Mouse (Mus musculus): ENCODE measurements around the gene Nxph3.

GRCm38 (mm10) chr11:95528231-95528630 lies 13.9 kb upstream of the Nxph3 start:
- no peak for TF ChIP-seq NRF1 (IDR thresholded peaks at IDR 0.05; ENCODE audit: low read depth, low read length)
- no peak for TF ChIP-seq USF2 (conservative IDR thresholded peaks at IDR 0.05; ENCODE audit: low read depth, low read length)

Data from CH12.LX (cell line).